ENCODE assay signal across 28 mouse cellular contexts in genomic region chr4:111519267-111519666, GRCm38 (mm10).
"Had no signal": no experiment of that assay in that cellular context is flagged by ENCODE, and none has a peak within 500 bp of the region (broad histone marks: within the 10 kb centered on the region; RNA-seq: fewer than 3 reads in every experiment).

No protein-coding gene starts in this region.

- DNase-seq: gastrocnemius, adult 2 months; gastrocnemius, postnatal 10 days; gastrocnemius, postnatal 25 days; heart, postnatal 14 days; heart, postnatal 4 days; kidney, adult 18-20 months; kidney, adult 8-10 months; kidney, postnatal 10 days; kidney, postnatal 25 days; kidney, postnatal 4 days; left cerebral cortex, postnatal 4 days; liver; liver, embryonic 13.5 days; liver, postnatal 0 days had no signal

- H3K4me1 ChIP-seq: liver, embryonic 15.5 days had no signal

- H3K9me3 ChIP-seq: heart, embryonic 13.5 days; heart, embryonic 15.5 days; hindbrain, embryonic 10.5 days; hindbrain, embryonic 13.5 days; limb, embryonic 12.5 days; liver, embryonic 13.5 days; liver, embryonic 15.5 days had no signal

- H3K9ac ChIP-seq: heart, embryonic 13.5 days; heart, embryonic 15.5 days; hindbrain, embryonic 13.5 days; limb, embryonic 12.5 days; liver, embryonic 13.5 days; liver, embryonic 15.5 days; liver, postnatal 0 days had no signal

- H3K36me3 ChIP-seq: heart, embryonic 13.5 days; heart, embryonic 15.5 days; hindbrain, embryonic 10.5 days; hindbrain, embryonic 13.5 days; limb, embryonic 12.5 days; liver, embryonic 13.5 days; liver, embryonic 15.5 days had no signal

- ATAC-seq: forebrain, embryonic 16.5 days; hindbrain, embryonic 16.5 days; inflammation-experienced regulatory T-cells, adult 6 months; intestine, postnatal 0 days; liver, postnatal 0 days had no signal

- H3K27ac ChIP-seq: gastrocnemius, adult 2 months; heart, embryonic 13.5 days; heart, embryonic 15.5 days; hindbrain, embryonic 10.5 days; hindbrain, embryonic 13.5 days; layer of hippocampus, adult 2 months; left cerebral cortex, adult 2 months; limb, embryonic 12.5 days; liver, embryonic 13.5 days; liver, embryonic 15.5 days had no signal

- H3K4me2 ChIP-seq: heart, embryonic 11.5 days; heart, embryonic 13.5 days; heart, embryonic 15.5 days; hindbrain, embryonic 13.5 days; limb, embryonic 12.5 days; liver, embryonic 11.5 days; liver, embryonic 13.5 days; liver, embryonic 15.5 days had no signal

- H3K27me3 ChIP-seq: heart, embryonic 13.5 days; heart, embryonic 15.5 days; hindbrain, embryonic 13.5 days; limb, embryonic 12.5 days; liver, embryonic 13.5 days; liver, embryonic 15.5 days had no signal

- H3K4me3 ChIP-seq: gastrocnemius, adult 2 months; heart, embryonic 13.5 days; heart, embryonic 15.5 days; hindbrain, embryonic 10.5 days; hindbrain, embryonic 13.5 days; layer of hippocampus, adult 2 months; left cerebral cortex, adult 2 months; limb, embryonic 12.5 days; liver, embryonic 13.5 days; liver, embryonic 15.5 days had no signal
